Comparison of ENCODE assay signal across 8 mouse cellular contexts in the genomic region with DNA sequence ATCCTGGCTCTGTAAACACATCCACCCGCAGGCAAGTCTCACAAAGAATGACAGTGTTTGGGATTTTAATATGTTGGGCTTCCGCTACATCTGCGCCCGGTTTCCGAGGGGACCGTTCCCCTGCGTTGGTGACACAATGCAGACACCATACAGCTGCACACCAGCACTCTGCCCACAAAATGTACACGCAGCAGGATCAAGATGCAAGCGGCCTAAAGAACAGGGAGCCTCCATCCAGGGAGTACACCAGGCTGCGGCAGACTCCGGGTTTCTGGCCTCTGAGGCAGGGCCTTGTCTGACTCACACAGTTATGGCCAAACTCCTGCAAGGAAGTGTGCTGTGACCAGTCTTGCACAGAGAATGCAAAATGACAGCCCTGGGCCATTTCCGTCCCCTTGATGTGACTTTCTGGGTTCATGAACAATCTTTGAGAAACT. TPM values are rescaled to one million over a fixed set of nuclear protein-coding genes. Genes with fewer than 3 reads are reported as not detected.
DNase-seq lines count a peak whose midpoint lies in the region; ATAC-seq lines count a peak whose summit lies in the region.

No protein-coding gene starts in this region.

- no peaks in the 10 kb centered on the region for H3K9me3 ChIP-seq in heart, embryonic 15.5 days (replicated peaks)
- H3K9me3 ChIP-seq in limb, embryonic 11.5 days (ENCODE audit: control insufficient read depth, low read length) = no peaks in the 10 kb centered on the region
- H3K9me3 ChIP-seq in stomach, embryonic 15.5 days = no peaks in the 10 kb centered on the region

- no peak overlapping the region for H3K4me2 ChIP-seq in heart, embryonic 15.5 days
- H3K4me2 ChIP-seq in limb, embryonic 11.5 days (ENCODE audit: low read depth, severe bottlenecking) = no peak overlapping the region
- no peak overlapping the region for H3K4me2 ChIP-seq in stomach, embryonic 15.5 days

- peak; percentile 41 to 58 for DNase-seq in heart, adult 18-20 months
- DNase-seq in heart, adult 8-10 months (ENCODE audit: low spot score) = no peak
- peak; percentile 64 to 68 for DNase-seq in cerebellum, adult 18-20 months
- DNase-seq in limb, embryonic 11.5 days (ENCODE audit: low spot score) = peak; percentile 46
- DNase-seq in thymus, postnatal 25 days = no peak

- H3K27ac ChIP-seq in heart, embryonic 15.5 days = peak overlapping the region; percentile 72
- H3K27ac ChIP-seq in limb, embryonic 11.5 days (replicated peaks; ENCODE audit: low read depth, low read length) = peak overlapping the region; percentile 44
- peak overlapping the region; percentile 81 for H3K27ac ChIP-seq in stomach, embryonic 15.5 days

- peaks cover 48% of the 10 kb centered on the region for H3K4me1 ChIP-seq in heart, embryonic 15.5 days (replicated peaks)
- H3K4me1 ChIP-seq in limb, embryonic 11.5 days (ENCODE audit: control insufficient read depth, insufficient read depth, low read length) = peaks cover 21% of the 10 kb centered on the region
- peaks cover 54% of the 10 kb centered on the region for H3K4me1 ChIP-seq in stomach, embryonic 15.5 days

- H3K36me3 ChIP-seq in heart, embryonic 15.5 days = peaks cover 5% of the 10 kb centered on the region
- H3K36me3 ChIP-seq in limb, embryonic 11.5 days (ENCODE audit: control insufficient read depth, insufficient read depth, low read length) = peaks cover under 1% of the 10 kb centered on the region; the same call in 1 of the 2 replicates
- peaks cover 7% of the 10 kb centered on the region; the same call in 1 of the 2 replicates for H3K36me3 ChIP-seq in stomach, embryonic 15.5 days

- H3K9ac ChIP-seq in heart, embryonic 15.5 days = no peak overlapping the region
- no peak overlapping the region for H3K9ac ChIP-seq in limb, embryonic 11.5 days (ENCODE audit: low read length)
- H3K9ac ChIP-seq in stomach, embryonic 15.5 days = no peak overlapping the region

- 49% methylated on average over 12 of the region's 12 CpGs for WGBS in heart, embryonic 15.5 days
- 66% methylated on average over 12 of the region's 12 CpGs for WGBS in limb, embryonic 11.5 days
- WGBS in stomach, embryonic 15.5 days = 37% methylated on average over 12 of the region's 12 CpGs

- no peaks in the 10 kb centered on the region for H3K27me3 ChIP-seq in heart, embryonic 15.5 days
- no peaks in the 10 kb centered on the region for H3K27me3 ChIP-seq in limb, embryonic 11.5 days (ENCODE audit: control insufficient read depth, insufficient read depth, low read length)
- H3K27me3 ChIP-seq in stomach, embryonic 15.5 days (replicated peaks) = no peaks in the 10 kb centered on the region

- ATAC-seq in heart, embryonic 15.5 days (replicated peaks; ENCODE audit: insufficient number of reproducible peaks, insufficient read depth, low FRiP score, low read depth) = no peak
- no peak for ATAC-seq in limb, embryonic 11.5 days (ENCODE audit: insufficient number of reproducible peaks, low FRiP score, low TSS enrichment, low read depth)
- peak; percentile 33; the same call in 1 of the 2 replicates for ATAC-seq in stomach, embryonic 15.5 days (ENCODE audit: insufficient read depth, low FRiP score, low read depth)
- ATAC-seq in megakaryocyte progenitor cell, adult 5-6 weeks (replicated peaks; ENCODE audit: poor library complexity) = no peak

- H3K4me3 ChIP-seq in heart, embryonic 15.5 days = no peak overlapping the region
- no peak overlapping the region for H3K4me3 ChIP-seq in limb, embryonic 11.5 days (ENCODE audit: low read depth, low read length)
- H3K4me3 ChIP-seq in stomach, embryonic 15.5 days (replicated peaks) = no peak overlapping the region

RNA-seq across cellular contexts. Expression of gene Zmynd8, which starts 31.8 kb away (rescaled TPM):
- 10 to 100 TPM; 41.2 to 44.8 TPM for total RNA-seq in heart, adult 18-20 months (2021)
- 10 to 100 TPM; 35.5 to 60.5 (median 45.4) TPM for total RNA-seq in heart, adult 8-10 months (2022)
- 39.1 and 40.7 TPM in 2 replicates for polyA plus RNA-seq in heart, embryonic 15.5 days (2015; fragmentation: Nextera tagmentation; extraction: Ambion mirVana)
- 43.5 and 46.9 TPM in 2 replicates for polyA plus RNA-seq in limb, embryonic 11.5 days (2014; fragmentation: Nextera tagmentation; extraction: Ambion mirVana)
- 53.6 and 54.5 TPM in 2 replicates for polyA plus RNA-seq in stomach, embryonic 15.5 days (2015; fragmentation: Nextera tagmentation; extraction: Ambion mirVana)
- 44.6 and 49.9 TPM in 2 replicates for total RNA-seq in megakaryocyte progenitor cell, adult 5-6 weeks (2015)
- total RNA-seq in megakaryocyte progenitor cell, adult 5-6 weeks (2017) = 32.1 and 35.8 TPM in 2 replicates

Comparison
In these comparisons a context has a peak if more than half of its experiments do, and no peak if none do; other contexts are left out.
1. DNase-seq: peak in heart, adult 18-20 months (2 of 2), cerebellum, adult 18-20 months (2 of 2) and limb, embryonic 11.5 days (single experiment); none in heart, adult 8-10 months (single experiment) and thymus, postnatal 25 days (single experiment).
2. Peak in every context shown above with its lines, with median percentiles within 50 percentile points of each other: H3K27ac ChIP-seq.